ENCODE assay signal across 8 mouse cellular contexts in genomic region chr9:48984845-48985707, GRCm38 (mm10). TPM values are rescaled to one million over a fixed set of nuclear protein-coding genes. Genes with fewer than 3 reads are reported as not detected.
A peak's percentile ranks its signal among the peaks of the same experiment; 100 is the strongest.
DNase-seq lines count a peak whose midpoint lies in the region; ATAC-seq and TF ChIP-seq lines count a peak whose summit lies in the region.

Gene Usp28 (plus strand): TSS chr9:48985375.

- H3K4me3 ChIP-seq in gastrocnemius, adult 2 months, result peak within 1 kb of the TSS; percentile 98
- H3K4me3 ChIP-seq in megakaryocyte, embryonic 14.5 days (replicated peaks), result peak within 1 kb of the TSS; percentile 100

- peak; percentile 92 for ATAC-seq in common myeloid progenitor, adult 5-6 weeks (replicated peaks; ENCODE audit: low read depth, poor library complexity, severe bottlenecking)

- H3K4me1 ChIP-seq in megakaryocyte, embryonic 14.5 days, result peaks cover 29% of the 10 kb centered on the region

- intact Hi-C loops in gastrocnemius, adult 2 months (cut with DNase I), result loop anchor here (10.0 kb wide), 1 partner anchor 490 kb away; the partner anchor contains the start of genes Gm5617 and Rbm7

- DNase-seq in ZHBTc4 (ENCODE audit: low read depth, low spot score), result peak; percentile 98
- peak; percentile 100 for DNase-seq in gastrocnemius, adult 2 months
- peak; percentile 86 for DNase-seq in hindlimb bud, embryonic 11.5 days (ENCODE audit: extremely low spot score, low read depth, low spot score)
- DNase-seq in left cerebral cortex, adult 8-10 months (ENCODE audit: low spot score in 2 of 2), result peak; percentile 88 to 98
- DNase-seq in right cerebral cortex, postnatal 10 days (ENCODE audit: low spot score in 2 of 2), result peak; percentile 99
- DNase-seq in urinary bladder, postnatal 25 days (ENCODE audit: low spot score), result peak; percentile 98

- no peaks in the 10 kb centered on the region for H3K27me3 ChIP-seq in megakaryocyte, embryonic 14.5 days (replicated peaks)

- H3K36me3 ChIP-seq in megakaryocyte, embryonic 14.5 days (replicated peaks; ENCODE audit: low read length), result no peaks in the 10 kb centered on the region

- H3K27ac ChIP-seq in gastrocnemius, adult 2 months, result peak within 1 kb of the TSS; percentile 98

- H3K9me3 ChIP-seq in megakaryocyte, embryonic 14.5 days, result no peaks in the 10 kb centered on the region

- no peak for TF ChIP-seq CTCF in gastrocnemius, adult 2 months (IDR thresholded peaks at IDR 0.05)

RNA-seq across cellular contexts. Expression of gene Usp28, which starts in this region (rescaled TPM):
- 10.3 and 17.2 TPM in 2 replicates for total RNA-seq in common myeloid progenitor, adult 5-6 weeks (2017)
- 10 to 100 TPM; 56.6 to 67.2 TPM for total RNA-seq in gastrocnemius, adult 2 months (2021)
- 10 to 100 TPM; 39.0 to 43.0 (median 41.7) TPM for total RNA-seq in left cerebral cortex, adult 8-10 months (2022)
- 0.96 TPM in 1 of 2 replicates, not detected in the other for polyA plus RNA-seq in megakaryocyte, embryonic 14.5 days (2012; ENCODE audit: insufficient read depth, low replicate concordance)

Comparison
In these comparisons a context has a peak if more than half of its experiments do, and no peak if none do; other contexts are left out.
1. Peak in every context shown above with its lines: DNase-seq, ATAC-seq, H3K4me3 ChIP-seq and H3K27ac ChIP-seq.